Mouse (Mus musculus): ENCODE results near the gene Ubtf.

- no peak for TF ChIP-seq EP300 (IDR thresholded peaks at IDR 0.05; ENCODE audit: insufficient read depth, low read depth, low read length)
- TF ChIP-seq POLR2A (IDR thresholded peaks at IDR 0.05; ENCODE audit: insufficient read depth, low read depth, low read length) = no peak
Measured at GRCm38 (mm10) chr11:102361776-102362495, 42.4 kb upstream of the Ubtf start.
